30 mouse cellular contexts compared by ENCODE assay signal in genomic region chr13:96112711-96113110, GRCm38 (mm10). TPM values are rescaled to one million over a fixed set of nuclear protein-coding genes. Genes with fewer than 3 reads are reported as not detected.
DNase-seq lines count a peak whose midpoint lies in the region; ATAC-seq lines count a peak whose summit lies in the region.
"Had no signal": no experiment of that assay in that cellular context is flagged by ENCODE, and none has a peak within 500 bp of the region (broad histone marks: within the 10 kb centered on the region; RNA-seq: fewer than 3 reads in every experiment).

No protein-coding gene starts in this region.

- H3K27ac ChIP-seq in heart, embryonic 11.5 days (ENCODE audit: low read depth, low read length), result no peak overlapping the region
- H3K27ac ChIP-seq in midbrain, embryonic 11.5 days (ENCODE audit: low read depth, low read length), result no peak overlapping the region
- no peak overlapping the region for H3K27ac ChIP-seq in midbrain, embryonic 10.5 days (replicated peaks)
- H3K27ac ChIP-seq: embryonic facial prominence, embryonic 12.5 days; embryonic facial prominence, embryonic 15.5 days; gastrocnemius, adult 2 months; heart, embryonic 15.5 days; hindbrain, embryonic 12.5 days; hindbrain, embryonic 15.5 days had no signal

- ATAC-seq in heart, embryonic 11.5 days (replicated peaks; ENCODE audit: insufficient number of reproducible peaks, low FRiP score, low TSS enrichment), result no peak
- no peak for ATAC-seq in midbrain, embryonic 11.5 days (ENCODE audit: low FRiP score)
- ATAC-seq: activated CD4-positive, CD25-positive, alpha-beta regulatory T cell, adult 4 months; forebrain, embryonic 14.5 days; forebrain, postnatal 0 days; intestine, postnatal 0 days had no signal

- no peak overlapping the region for H3K4me3 ChIP-seq in heart, embryonic 11.5 days (ENCODE audit: low read depth, low read length)
- H3K4me3 ChIP-seq in midbrain, embryonic 11.5 days (ENCODE audit: low read depth, low read length), result no peak overlapping the region
- H3K4me3 ChIP-seq in midbrain, embryonic 10.5 days, result no peak overlapping the region
- H3K4me3 ChIP-seq: embryonic facial prominence, embryonic 12.5 days; embryonic facial prominence, embryonic 15.5 days; gastrocnemius, adult 2 months; heart, embryonic 15.5 days; hindbrain, embryonic 12.5 days; hindbrain, embryonic 15.5 days had no signal

- H3K9ac ChIP-seq in heart, embryonic 11.5 days (ENCODE audit: low read depth, low read length), result no peak overlapping the region
- H3K9ac ChIP-seq in midbrain, embryonic 11.5 days (ENCODE audit: low read length), result no peak overlapping the region
- H3K9ac ChIP-seq: embryonic facial prominence, embryonic 12.5 days; embryonic facial prominence, embryonic 15.5 days; forebrain, postnatal 0 days; heart, embryonic 15.5 days; hindbrain, embryonic 12.5 days; hindbrain, embryonic 15.5 days had no signal

- H3K4me1 ChIP-seq in heart, embryonic 11.5 days (ENCODE audit: control insufficient read depth, insufficient read depth, low read length), result no peaks in the 10 kb centered on the region
- no peaks in the 10 kb centered on the region for H3K4me1 ChIP-seq in midbrain, embryonic 11.5 days (ENCODE audit: control insufficient read depth, insufficient read depth, low read length)
- no peaks in the 10 kb centered on the region for H3K4me1 ChIP-seq in midbrain, embryonic 10.5 days
- H3K4me1 ChIP-seq: embryonic facial prominence, embryonic 12.5 days; embryonic facial prominence, embryonic 15.5 days; heart, embryonic 15.5 days; hindbrain, embryonic 12.5 days had no signal

- WGBS in heart, embryonic 11.5 days (ENCODE audit: insufficient replicate concordance), result 64% methylated on average over 2 of the region's 2 CpGs
- 82% methylated on average over 2 of the region's 2 CpGs for WGBS in midbrain, embryonic 11.5 days
- 75% methylated on average over 2 of the region's 2 CpGs for WGBS in midbrain, embryonic 10.5 days

- no peaks in the 10 kb centered on the region for H3K27me3 ChIP-seq in heart, embryonic 11.5 days (ENCODE audit: control insufficient read depth, insufficient read depth, low read length)
- no peaks in the 10 kb centered on the region for H3K27me3 ChIP-seq in midbrain, embryonic 11.5 days (ENCODE audit: control insufficient read depth, insufficient read depth, low read length)
- H3K27me3 ChIP-seq in midbrain, embryonic 10.5 days (ENCODE audit: low read depth, poor library complexity, severe bottlenecking), result no peaks in the 10 kb centered on the region
- H3K27me3 ChIP-seq: embryonic facial prominence, embryonic 12.5 days; embryonic facial prominence, embryonic 15.5 days; heart, embryonic 15.5 days; hindbrain, embryonic 12.5 days; hindbrain, embryonic 15.5 days had no signal

- peak; percentile 54 to 64 for DNase-seq in heart, adult 18-20 months
- peak; percentile 59 for DNase-seq in midbrain, embryonic 11.5 days (ENCODE audit: low spot score, missing footprints)
- no peak for DNase-seq in midbrain, embryonic 10.5 days (ENCODE audit: low spot score)
- peak; percentile 19 to 22 for DNase-seq in heart, postnatal 36 days
- no peak for DNase-seq in urinary bladder, postnatal 36 days (ENCODE audit: low spot score in 2 of 2)
- DNase-seq: adrenal gland, adult 8-10 months; adrenal gland, postnatal 25 days; cerebellum, adult 18-20 months; cerebellum, adult 9-10 months; cerebellum, postnatal 25 days; forebrain, postnatal 0 days; gastrocnemius, adult 2 months; gastrocnemius, postnatal 14 days; kidney, adult 2 months had no signal

- H3K4me2 ChIP-seq in heart, embryonic 11.5 days, result no peak overlapping the region
- H3K4me2 ChIP-seq in midbrain, embryonic 11.5 days, result no peak overlapping the region
- H3K4me2 ChIP-seq: embryonic facial prominence, embryonic 12.5 days; embryonic facial prominence, embryonic 15.5 days; heart, embryonic 15.5 days; hindbrain, embryonic 12.5 days; hindbrain, embryonic 15.5 days had no signal

- no peaks in the 10 kb centered on the region for H3K9me3 ChIP-seq in heart, embryonic 11.5 days (replicated peaks; ENCODE audit: control insufficient read depth, low read length)
- H3K9me3 ChIP-seq in midbrain, embryonic 11.5 days (ENCODE audit: control insufficient read depth, low read length), result no peaks in the 10 kb centered on the region
- no peaks in the 10 kb centered on the region for H3K9me3 ChIP-seq in midbrain, embryonic 10.5 days (replicated peaks)
- H3K9me3 ChIP-seq: embryonic facial prominence, embryonic 12.5 days; embryonic facial prominence, embryonic 15.5 days; heart, embryonic 15.5 days; hindbrain, embryonic 12.5 days; hindbrain, embryonic 15.5 days had no signal

- no peaks in the 10 kb centered on the region for H3K36me3 ChIP-seq in heart, embryonic 11.5 days (ENCODE audit: control insufficient read depth, insufficient read depth, low read length)
- H3K36me3 ChIP-seq in midbrain, embryonic 11.5 days (ENCODE audit: control insufficient read depth, insufficient read depth, low read length), result no peaks in the 10 kb centered on the region
- no peaks in the 10 kb centered on the region for H3K36me3 ChIP-seq in midbrain, embryonic 10.5 days
- H3K36me3 ChIP-seq: embryonic facial prominence, embryonic 12.5 days; embryonic facial prominence, embryonic 15.5 days; heart, embryonic 15.5 days; hindbrain, embryonic 12.5 days; hindbrain, embryonic 15.5 days had no signal

- intact Hi-C loops in heart, postnatal 36 days (cut with DNase I), result no loop called here

RNA-seq across cellular contexts. Expression of gene Sv2c, which starts 19.7 kb away (rescaled TPM):
- under 1 TPM; 0.32 to 0.33 TPM for total RNA-seq in heart, adult 18-20 months (2021)
- polyA plus RNA-seq in heart, embryonic 11.5 days (2014; fragmentation: Nextera tagmentation; extraction: Ambion mirVana), result 0.69 and 1.2 TPM in 2 replicates
- polyA plus RNA-seq in midbrain, embryonic 11.5 days (2014; fragmentation: Nextera tagmentation; extraction: Ambion mirVana), result 0.95 and 1.1 TPM in 2 replicates
- 1.1 and 1.2 TPM in 2 replicates for polyA plus RNA-seq in midbrain, embryonic 10.5 days (2016; fragmentation: Nextera tagmentation; extraction: Ambion mirVana)
- under 1 TPM; 0.16 to 0.25 TPM for total RNA-seq in heart, postnatal 36 days (2021)
- total RNA-seq: common myeloid progenitor, adult 5-6 weeks had no signal

RNA-seq across cellular contexts. Expression of gene Gm17190, which starts 30.9 kb away (rescaled TPM):
- total RNA-seq in heart, adult 18-20 months (2021), result not detected
- polyA plus RNA-seq in heart, embryonic 11.5 days (2014; fragmentation: Nextera tagmentation; extraction: Ambion mirVana), result not detected in 2 replicates
- not detected in 2 replicates for polyA plus RNA-seq in midbrain, embryonic 11.5 days (2014; fragmentation: Nextera tagmentation; extraction: Ambion mirVana)
- not detected in 2 replicates for polyA plus RNA-seq in midbrain, embryonic 10.5 days (2016; fragmentation: Nextera tagmentation; extraction: Ambion mirVana)
- total RNA-seq in heart, postnatal 36 days (2021), result not detected
- total RNA-seq: adrenal gland, adult 8-10 months; adrenal gland, postnatal 25 days; common myeloid progenitor, adult 5-6 weeks; ES-E14; forebrain, postnatal 0 days; gastrocnemius, adult 2 months; gastrocnemius, postnatal 14 days; gastrocnemius, postnatal 4 days; hematopoietic stem cell, adult 5-6 weeks had no signal
- polyA plus RNA-seq: activated CD4-positive, CD25-positive, alpha-beta regulatory T cell, adult 4 months; brain, embryonic 14.5 days; embryonic facial prominence, embryonic 12.5 days; forebrain, embryonic 11.5 days; forebrain, embryonic 14.5 days; heart, embryonic 15.5 days; intestine, embryonic 14.5 days; intestine, postnatal 0 days; kidney, adult 2 months had no signal

RNA-seq across cellular contexts. Expression of gene Gm20075, which starts 31.5 kb away (rescaled TPM):
- 10 to 100 TPM; 12.3 to 15.4 TPM for total RNA-seq in heart, adult 18-20 months (2021)
- 30.8 and 31.3 TPM in 2 replicates for polyA plus RNA-seq in heart, embryonic 11.5 days (2014; fragmentation: Nextera tagmentation; extraction: Ambion mirVana)
- 41.8 and 43.8 TPM in 2 replicates for polyA plus RNA-seq in midbrain, embryonic 11.5 days (2014; fragmentation: Nextera tagmentation; extraction: Ambion mirVana)
- polyA plus RNA-seq in midbrain, embryonic 10.5 days (2016; fragmentation: Nextera tagmentation; extraction: Ambion mirVana), result 36.8 and 38.5 TPM in 2 replicates
- total RNA-seq in heart, postnatal 36 days (2021), result 10 to 100 TPM; 12.0 to 14.9 TPM

Comparison
In these comparisons a context has a peak if more than half of its experiments do, and no peak if none do; other contexts are left out.
1. DNase-seq: peak in heart, adult 18-20 months (2 of 2), midbrain, embryonic 11.5 days (single experiment) and heart, postnatal 36 days (2 of 2); none in midbrain, embryonic 10.5 days (single experiment) and urinary bladder, postnatal 36 days (0 of 2).